10 mouse cellular contexts compared by ENCODE assay signal in the genomic region with DNA sequence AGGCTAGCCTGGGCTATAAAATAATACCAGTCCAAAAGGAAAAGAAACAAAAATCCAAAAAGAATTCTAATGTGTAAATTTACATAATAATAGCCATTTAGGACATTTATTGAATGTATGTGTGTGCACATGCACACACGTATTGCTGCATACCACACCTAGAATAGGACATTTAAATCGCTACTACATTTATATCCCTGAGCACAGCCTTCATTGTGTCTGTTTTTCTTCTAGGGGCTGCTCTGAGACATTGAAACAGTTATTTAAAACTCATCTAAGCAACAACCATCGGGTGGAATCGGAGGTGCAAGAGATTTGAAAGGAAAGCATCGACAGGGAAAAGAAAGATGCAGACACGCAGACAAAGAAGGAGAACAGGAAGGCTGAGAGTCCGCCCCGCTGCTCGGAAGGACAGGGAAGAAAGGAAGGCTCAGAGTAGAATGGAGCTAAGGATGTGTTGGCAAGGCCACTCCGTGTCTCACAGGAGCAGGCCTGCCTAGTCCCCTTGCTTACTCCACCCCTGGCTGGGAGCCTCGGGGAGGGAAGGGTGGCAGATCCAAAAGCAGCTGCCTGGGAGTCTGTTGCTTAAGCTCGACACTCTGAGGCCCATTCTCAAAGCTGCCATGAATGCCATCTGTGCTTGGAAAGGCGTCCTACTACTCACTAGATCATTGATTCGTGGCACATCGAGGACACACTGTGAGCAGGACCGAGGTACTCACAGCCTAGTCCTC. TPM values are rescaled to one million over a fixed set of nuclear protein-coding genes. Genes with fewer than 3 reads are reported as not detected.
DNase-seq lines count a peak whose midpoint lies in the region; ATAC-seq lines count a peak whose summit lies in the region.
"Had no signal": no experiment of that assay in that cellular context is flagged by ENCODE, and none has a peak within 500 bp of the region (broad histone marks: within the 10 kb centered on the region; RNA-seq: fewer than 3 reads in every experiment).

No protein-coding gene starts in this region.

- H3K4me3 ChIP-seq in embryonic facial prominence, embryonic 14.5 days (ENCODE audit: low read depth, low read length), result no peak overlapping the region
- H3K4me3 ChIP-seq in hindbrain, embryonic 14.5 days (replicated peaks; ENCODE audit: low read length), result no peak overlapping the region
- H3K4me3 ChIP-seq in midbrain, embryonic 10.5 days, result no peak overlapping the region
- H3K4me3 ChIP-seq: embryonic facial prominence, embryonic 12.5 days; left cerebral cortex, adult 2 months had no signal

- 59% methylated on average over 16 of the region's 16 CpGs for WGBS in embryonic facial prominence, embryonic 14.5 days
- 45% methylated on average over 16 of the region's 16 CpGs for WGBS in hindbrain, embryonic 14.5 days
- whole genome bisulfite sequencing in midbrain, embryonic 10.5 days, result 62% methylated on average over 16 of the region's 16 CpGs

- H3K9me3 ChIP-seq in embryonic facial prominence, embryonic 14.5 days (ENCODE audit: control insufficient read depth, low read length), result no peaks in the 10 kb centered on the region
- H3K9me3 ChIP-seq in hindbrain, embryonic 14.5 days (ENCODE audit: control insufficient read depth, low read length), result no peaks in the 10 kb centered on the region
- H3K9me3 ChIP-seq in midbrain, embryonic 10.5 days (replicated peaks), result no peaks in the 10 kb centered on the region
- H3K9me3 ChIP-seq: embryonic facial prominence, embryonic 12.5 days had no signal

- no peak for ATAC-seq in embryonic facial prominence, embryonic 14.5 days (ENCODE audit: low read depth)
- no peak for ATAC-seq in hindbrain, embryonic 14.5 days (ENCODE audit: low FRiP score)
- ATAC-seq in megakaryocyte-erythroid progenitor cell, adult 5-6 weeks (replicated peaks; ENCODE audit: low FRiP score, low TSS enrichment, poor library complexity, severe bottlenecking), result no peak

- H3K27ac ChIP-seq in embryonic facial prominence, embryonic 14.5 days (replicated peaks; ENCODE audit: low read depth, low read length), result no peak overlapping the region
- H3K27ac ChIP-seq in hindbrain, embryonic 14.5 days, result 0 out of 2 replicates have a peak overlapping the region, but pooled peaks have one; percentile 38
- H3K27ac ChIP-seq in midbrain, embryonic 10.5 days (replicated peaks), result peak overlapping the region; percentile 38; the same call in 1 of the 2 replicates
- H3K27ac ChIP-seq: embryonic facial prominence, embryonic 12.5 days; left cerebral cortex, adult 2 months had no signal

- H3K36me3 ChIP-seq in embryonic facial prominence, embryonic 14.5 days (ENCODE audit: control insufficient read depth, insufficient read depth, low read length), result no peaks in the 10 kb centered on the region
- H3K36me3 ChIP-seq in hindbrain, embryonic 14.5 days (replicated peaks; ENCODE audit: control insufficient read depth, insufficient read depth), result no peaks in the 10 kb centered on the region
- H3K36me3 ChIP-seq in midbrain, embryonic 10.5 days, result no peaks in the 10 kb centered on the region
- H3K36me3 ChIP-seq: embryonic facial prominence, embryonic 12.5 days had no signal

- H3K9ac ChIP-seq in embryonic facial prominence, embryonic 14.5 days (ENCODE audit: low read depth, low read length), result peak overlapping the region; percentile 28; the same call in 1 of the 2 replicates
- peak overlapping the region; percentile 28; the same call in 1 of the 2 replicates for H3K9ac ChIP-seq in hindbrain, embryonic 14.5 days
- H3K9ac ChIP-seq: embryonic facial prominence, embryonic 12.5 days had no signal

- DNase-seq in adrenal gland, postnatal 14 days, result peak; percentile 31
- no peak for DNase-seq in adrenal gland, adult (ENCODE audit: inconsistent age in 2 of 2, low spot score in 1 of 2)
- DNase-seq in embryonic facial prominence, embryonic 14.5 days (ENCODE audit: low spot score), result peak; percentile 20
- DNase-seq in hindbrain, embryonic 14.5 days (ENCODE audit: low spot score), result no peak
- DNase-seq in midbrain, embryonic 10.5 days (ENCODE audit: low spot score), result no peak
- no peak for DNase-seq in kidney, adult 11 months
- DNase-seq in urinary bladder, postnatal 10 days (ENCODE audit: low spot score), result no peak

- H3K4me2 ChIP-seq in embryonic facial prominence, embryonic 14.5 days (ENCODE audit: low read depth, low read length), result no peak overlapping the region
- H3K4me2 ChIP-seq in hindbrain, embryonic 14.5 days (replicated peaks), result no peak overlapping the region
- H3K4me2 ChIP-seq: embryonic facial prominence, embryonic 12.5 days had no signal

- no peaks in the 10 kb centered on the region for H3K27me3 ChIP-seq in embryonic facial prominence, embryonic 14.5 days (replicated peaks; ENCODE audit: control insufficient read depth, insufficient read depth, low read length)
- H3K27me3 ChIP-seq in hindbrain, embryonic 14.5 days (ENCODE audit: control insufficient read depth, insufficient read depth, low read length), result no peaks in the 10 kb centered on the region
- no peaks in the 10 kb centered on the region for H3K27me3 ChIP-seq in midbrain, embryonic 10.5 days (ENCODE audit: low read depth, poor library complexity, severe bottlenecking)
- H3K27me3 ChIP-seq: embryonic facial prominence, embryonic 12.5 days had no signal

- 0 out of 2 replicates have a peak, but pooled peaks cover 4% of the 10 kb centered on the region for H3K4me1 ChIP-seq in embryonic facial prominence, embryonic 14.5 days (ENCODE audit: control insufficient read depth, insufficient read depth, low read length)
- H3K4me1 ChIP-seq in hindbrain, embryonic 14.5 days (replicated peaks; ENCODE audit: control insufficient read depth, insufficient read depth, low read length), result 0 out of 2 replicates have a peak, but pooled peaks cover 5% of the 10 kb centered on the region
- peaks cover 4% of the 10 kb centered on the region; the same call in 1 of the 2 replicates for H3K4me1 ChIP-seq in midbrain, embryonic 10.5 days

RNA-seq across cellular contexts. Expression of a gene that starts 11.0 kb away (rescaled TPM):
- total RNA-seq in adrenal gland, postnatal 14 days (2021), result 39.6 TPM in 2 replicates
- 6.2 and 6.8 TPM in 2 replicates for polyA plus RNA-seq in embryonic facial prominence, embryonic 14.5 days (2014; fragmentation: Nextera tagmentation; extraction: Ambion mirVana)
- polyA plus RNA-seq in hindbrain, embryonic 14.5 days (2014; fragmentation: Nextera tagmentation; extraction: Ambion mirVana), result 7.8 and 8.6 TPM in 2 replicates
- polyA plus RNA-seq in midbrain, embryonic 10.5 days (2016; fragmentation: Nextera tagmentation; extraction: Ambion mirVana), result 2.8 and 2.9 TPM in 2 replicates
- total RNA-seq in megakaryocyte-erythroid progenitor cell, adult 5-6 weeks (2014; fragmentation: Nextera tagmentation), result 20.7 and 24.9 TPM in 2 replicates
- 18.2 and 26.9 TPM in 2 replicates for total RNA-seq in megakaryocyte-erythroid progenitor cell, adult 5-6 weeks (2017)

Comparison
In these comparisons a context has a peak if more than half of its experiments do, and no peak if none do; other contexts are left out.
1. DNase-seq: peak in adrenal gland, postnatal 14 days (single experiment) and embryonic facial prominence, embryonic 14.5 days (single experiment); none in adrenal gland, adult (0 of 2), hindbrain, embryonic 14.5 days (single experiment), midbrain, embryonic 10.5 days (single experiment), kidney, adult 11 months (single experiment) and urinary bladder, postnatal 10 days (single experiment).